Mouse (Mus musculus): ENCODE data around the gene Foxa1. TPM values are rescaled to one million over a fixed set of nuclear protein-coding genes. Genes with fewer than 3 reads are reported as not detected.

Gene Foxa1
- polyA plus RNA-seq, 1 experiment, result not detected

- no peaks in the 10 kb centered on the region for H3K27me3 ChIP-seq (ENCODE audit: control insufficient read depth, insufficient read depth, insufficient read length)
- TF ChIP-seq SRF (IDR thresholded peaks at IDR 0.05; ENCODE audit: control insufficient read depth, insufficient read length, low read depth) (no peak), TCF12 (IDR thresholded peaks at IDR 0.05; ENCODE audit: insufficient read depth, poor library complexity, severe bottlenecking) (no peak), MYOD1 (IDR thresholded peaks at IDR 0.05; ENCODE audit: control insufficient read depth in 1 of 3, insufficient read length in 2 of 3, low read depth in 2 of 3) (no peak), USF1 (IDR thresholded peaks at IDR 0.05; ENCODE audit: low read depth) (no peak), CEBPB (IDR thresholded peaks at IDR 0.05; ENCODE audit: insufficient read depth, poor library complexity, severe bottlenecking) (no peak), TCF3 (IDR thresholded peaks at IDR 0.05; ENCODE audit: insufficient read length, low read depth) (no peak), POLR2AphosphoS2 (IDR thresholded peaks at IDR 0.05; ENCODE audit: insufficient read length, low read depth) (no peak), REST (IDR thresholded peaks at IDR 0.05; ENCODE audit: insufficient read depth, insufficient read length) (no peak), E2F4 (IDR thresholded peaks at IDR 0.05; ENCODE audit: insufficient read depth) (no peak), POLR2A (IDR thresholded peaks at IDR 0.05; ENCODE audit: insufficient read length, low read depth) (no peak), MAX (IDR thresholded peaks at IDR 0.05; ENCODE audit: low read depth) (no peak), MYOG (IDR thresholded peaks at IDR 0.05; ENCODE audit: control insufficient read depth in 1 of 3, insufficient read depth in 1 of 3, insufficient read length in 2 of 3, low read depth in 2 of 3) (no peak)
- no peak within 1 kb of the TSS for H3K4me3 ChIP-seq
- H3ac ChIP-seq (ENCODE audit: control insufficient read depth, insufficient read length), result no peak within 1 kb of the TSS
- H3K4me2 ChIP-seq (ENCODE audit: low read depth), result no peak within 1 kb of the TSS
- no peaks in the 10 kb centered on the region for H3K36me3 ChIP-seq (ENCODE audit: control insufficient read depth, insufficient read depth)
- no peaks in the 10 kb centered on the region for H3K79me2 ChIP-seq (ENCODE audit: control insufficient read depth, insufficient read depth)
Observed at GRCm38 (mm10) chr12:57563909-57564308, 17.2 kb upstream of the Foxa1 start, which contains the start of gene Ttc6. Gene Ttc6 (plus strand): TSS chr12:57564113.

DNA sequence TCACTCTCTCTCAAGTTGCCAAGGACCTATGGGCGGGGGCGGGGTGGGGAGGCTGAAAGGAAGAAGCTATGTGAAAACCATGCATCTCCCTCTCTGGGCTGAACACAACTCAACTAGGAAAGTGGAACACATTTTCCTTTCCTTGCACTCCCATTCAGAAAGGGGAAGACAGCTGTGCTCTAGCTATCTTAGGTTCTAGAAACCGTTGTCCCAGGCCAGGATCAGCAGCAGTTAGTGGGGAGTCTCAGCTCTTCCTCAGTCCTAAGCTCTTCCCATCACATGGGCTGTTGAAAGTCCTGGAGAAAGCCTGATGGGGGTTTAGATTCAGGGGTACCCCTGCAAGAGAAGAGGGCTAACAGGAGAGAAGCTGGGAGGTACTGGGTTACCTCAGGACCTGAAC, 7.4 kb upstream of the Foxa1 start:
- Histone ChIP-seq H3K4me3 (no peak overlapping the region), H3K4me2 (ENCODE audit: low read depth) (no peak overlapping the region), H3K27me3 (ENCODE audit: control insufficient read depth, insufficient read depth, insufficient read length) (no peaks in the 10 kb centered on the region), H3K36me3 (ENCODE audit: control insufficient read depth, insufficient read depth) (no peaks in the 10 kb centered on the region), H3K79me2 (ENCODE audit: control insufficient read depth, insufficient read depth) (no peaks in the 10 kb centered on the region), H3ac (ENCODE audit: control insufficient read depth, insufficient read length) (no peak overlapping the region)
- no peak for TF ChIP-seq REST (IDR thresholded peaks at IDR 0.05; ENCODE audit: insufficient read depth, insufficient read length)
- TF ChIP-seq SRF (IDR thresholded peaks at IDR 0.05; ENCODE audit: control insufficient read depth, insufficient read length, low read depth), result no peak
- no peak for TF ChIP-seq MYOD1 (IDR thresholded peaks at IDR 0.05; ENCODE audit: control insufficient read depth in 1 of 3, insufficient read length in 2 of 3, low read depth in 2 of 3)
- TF ChIP-seq USF1 (IDR thresholded peaks at IDR 0.05; ENCODE audit: low read depth), result no peak
- TF ChIP-seq TCF3 (IDR thresholded peaks at IDR 0.05; ENCODE audit: insufficient read length, low read depth), result no peak
- no peak for TF ChIP-seq POLR2AphosphoS2 (IDR thresholded peaks at IDR 0.05; ENCODE audit: insufficient read length, low read depth)
- no peak for TF ChIP-seq MAX (IDR thresholded peaks at IDR 0.05; ENCODE audit: low read depth)
- no peak for TF ChIP-seq CEBPB (IDR thresholded peaks at IDR 0.05; ENCODE audit: insufficient read depth, poor library complexity, severe bottlenecking)
- no peak for TF ChIP-seq MYOG (IDR thresholded peaks at IDR 0.05; ENCODE audit: control insufficient read depth in 1 of 3, insufficient read depth in 1 of 3, insufficient read length in 2 of 3, low read depth in 2 of 3)
- TF ChIP-seq E2F4 (IDR thresholded peaks at IDR 0.05; ENCODE audit: insufficient read depth), result no peak
- no peak for TF ChIP-seq TCF12 (IDR thresholded peaks at IDR 0.05; ENCODE audit: insufficient read depth, poor library complexity, severe bottlenecking)
- TF ChIP-seq POLR2A (IDR thresholded peaks at IDR 0.05; ENCODE audit: insufficient read length, low read depth), result no peak

DNA sequence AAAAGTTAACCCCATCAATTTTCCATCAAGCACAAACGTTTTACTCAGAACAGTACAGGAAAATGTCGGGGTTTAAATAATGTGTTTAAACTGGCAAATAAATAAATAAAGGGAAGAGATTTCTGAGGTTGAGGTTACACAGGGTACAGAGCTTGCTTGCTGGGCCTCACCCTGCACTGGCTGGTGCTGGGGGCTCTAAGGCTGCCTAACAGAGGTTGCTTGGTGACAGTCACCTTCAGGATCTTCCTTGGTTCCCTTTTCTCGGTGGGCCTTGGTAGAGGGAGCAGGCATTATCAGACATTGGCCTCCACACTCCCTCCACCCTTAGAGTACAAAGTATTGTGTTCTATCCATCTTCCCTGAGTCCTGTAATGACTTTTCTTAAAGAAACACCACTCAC, 5.6 kb upstream of the Foxa1 start:
- Histone ChIP-seq H3K36me3 (ENCODE audit: control insufficient read depth, insufficient read depth) (no peaks in the 10 kb centered on the region), H3ac (ENCODE audit: control insufficient read depth, insufficient read length) (no peak overlapping the region), H3K4me2 (ENCODE audit: low read depth) (no peak overlapping the region), H3K27me3 (ENCODE audit: control insufficient read depth, insufficient read depth, insufficient read length) (no peaks in the 10 kb centered on the region), H3K4me3 (no peak overlapping the region), H3K79me2 (ENCODE audit: control insufficient read depth, insufficient read depth) (no peaks in the 10 kb centered on the region)
- TF ChIP-seq REST (IDR thresholded peaks at IDR 0.05; ENCODE audit: insufficient read depth, insufficient read length), result no peak
- TF ChIP-seq E2F4 (IDR thresholded peaks at IDR 0.05; ENCODE audit: insufficient read depth), result no peak
- TF ChIP-seq POLR2AphosphoS2 (IDR thresholded peaks at IDR 0.05; ENCODE audit: insufficient read length, low read depth), result no peak
- no peak for TF ChIP-seq TCF3 (IDR thresholded peaks at IDR 0.05; ENCODE audit: insufficient read length, low read depth)
- TF ChIP-seq USF1 (IDR thresholded peaks at IDR 0.05; ENCODE audit: low read depth), result no peak
- TF ChIP-seq TCF12 (IDR thresholded peaks at IDR 0.05; ENCODE audit: insufficient read depth, poor library complexity, severe bottlenecking), result no peak
- no peak for TF ChIP-seq MYOG (IDR thresholded peaks at IDR 0.05; ENCODE audit: control insufficient read depth in 1 of 3, insufficient read depth in 1 of 3, insufficient read length in 2 of 3, low read depth in 2 of 3)

- Histone ChIP-seq H3K4me2 (ENCODE audit: low read depth) (no peak overlapping the region), H3K27me3 (ENCODE audit: control insufficient read depth, insufficient read depth, insufficient read length) (no peaks in the 10 kb centered on the region), H3K36me3 (ENCODE audit: control insufficient read depth, insufficient read depth) (no peaks in the 10 kb centered on the region), H3K79me2 (ENCODE audit: control insufficient read depth, insufficient read depth) (no peaks in the 10 kb centered on the region), H3K4me3 (no peak overlapping the region), H3ac (ENCODE audit: control insufficient read depth, insufficient read length) (no peak overlapping the region)
- TF ChIP-seq POLR2A (IDR thresholded peaks at IDR 0.05; ENCODE audit: insufficient read length, low read depth) (no peak), MYOD1 (IDR thresholded peaks at IDR 0.05; ENCODE audit: control insufficient read depth in 1 of 3, insufficient read length in 2 of 3, low read depth in 2 of 3) (no peak), TCF3 (IDR thresholded peaks at IDR 0.05; ENCODE audit: insufficient read length, low read depth) (no peak), USF1 (IDR thresholded peaks at IDR 0.05; ENCODE audit: low read depth) (no peak), MAX (IDR thresholded peaks at IDR 0.05; ENCODE audit: low read depth) (no peak), E2F4 (IDR thresholded peaks at IDR 0.05; ENCODE audit: insufficient read depth) (no peak), CEBPB (IDR thresholded peaks at IDR 0.05; ENCODE audit: insufficient read depth, poor library complexity, severe bottlenecking) (no peak), REST (IDR thresholded peaks at IDR 0.05; ENCODE audit: insufficient read depth, insufficient read length) (no peak), MYOG (IDR thresholded peaks at IDR 0.05; ENCODE audit: control insufficient read depth in 1 of 3, insufficient read depth in 1 of 3, insufficient read length in 2 of 3, low read depth in 2 of 3) (no peak), SRF (IDR thresholded peaks at IDR 0.05; ENCODE audit: control insufficient read depth, insufficient read length, low read depth) (no peak), TCF12 (IDR thresholded peaks at IDR 0.05; ENCODE audit: insufficient read depth, poor library complexity, severe bottlenecking) (no peak), POLR2AphosphoS2 (IDR thresholded peaks at IDR 0.05; ENCODE audit: insufficient read length, low read depth) (no peak)
Observed at GRCm38 (mm10) chr12:57550881-57551280, 4.2 kb upstream of the Foxa1 start.
